Mouse (Mus musculus) heart, embryonic 10.5 days (tissue): ENCODE measurements around the gene Bach1. TPM values are rescaled to one million over a fixed set of nuclear protein-coding genes. Genes with fewer than 3 reads are reported as not detected.

ENCODE experiments used
- DNase-seq: peaks from one replicate; pipeline ENCODE4 v3.0.0-alpha.2; 2017; ENCODE audit warnings: low spot score
- H3K27ac ChIP-seq: fragments of 300-500 bp; sonication (generic); 2 replicates; pipeline ENCODE4 v1.5.1; 2016; ENCODE audit warnings: mild to moderate bottlenecking
- H3K27me3 ChIP-seq: fragments of 300-500 bp; sonication (generic); 2 replicates; pipeline ENCODE4 v1.6.1; 2016; ENCODE audit warnings: mild to moderate bottlenecking; ENCODE audit not compliant: poor library complexity, insufficient read depth, severe bottlenecking
- H3K36me3 ChIP-seq: fragments of 300-500 bp; sonication (generic); 2 replicates; pipeline ENCODE4 v1.6.1; 2016; ENCODE audit warnings: mild to moderate bottlenecking, moderate library complexity
- H3K4me1 ChIP-seq: fragments of 300-500 bp; sonication (generic); 2 replicates; pipeline ENCODE4 v1.6.1; 2016; ENCODE audit warnings: mild to moderate bottlenecking
- H3K4me3 ChIP-seq: fragments of 300-500 bp; sonication (generic); 2 replicates; pipeline ENCODE4 v1.5.1; 2016; ENCODE audit warnings: mild to moderate bottlenecking, moderate library complexity
- H3K9me3 ChIP-seq: fragments of 300-500 bp; sonication (generic); 2 replicates; pipeline ENCODE4 v1.6.1; 2016; ENCODE audit warnings: mild to moderate bottlenecking, moderate library complexity
- WGBS: fragments of 180-500 bp; shearing (Covaris S2); methylation state at CpG from one replicate; pipeline ENCODE4 v1.1.7; 2016; 5-methylcytosine and 5-hydroxymethylcytosine counted together
- polyA plus RNA-seq: library from polyadenylated mRNA; unstranded; fragments of >200 nt; fragmentation: Nextera tagmentation; extraction: Ambion mirVana; gene quantifications from 2 replicates; pipeline ENCODE4 v1.2.1, GENCODE M21; 2016

The Bach1 gene
- polyA plus RNA-seq, 1 experiment from 2014 or later, result 9.4 TPM

GRCm38 (mm10) chr16:87665752-87666619 lies 32.8 kb upstream of the Bach1 start:
- Histone ChIP-seq H3K36me3 (no peaks in the 10 kb centered on the region), H3K4me1 (peaks cover 2% of the 10 kb centered on the region; the same call in 1 of the 2 replicates), H3K9me3 (no peaks in the 10 kb centered on the region), H3K27me3 (no peaks in the 10 kb centered on the region), H3K27ac (no peak overlapping the region), H3K4me3 (no peak overlapping the region)
- WGBS, result 85% methylated on average over 19 of the region's 19 CpGs
- DNase-seq, result no peak

GRCm38 (mm10) chr16:87666620-87667004 lies 32.1 kb upstream of the Bach1 start:
- H3K4me3 ChIP-seq, result no peak overlapping the region
- no peaks in the 10 kb centered on the region for H3K27me3 ChIP-seq
- H3K27ac ChIP-seq, result no peak overlapping the region
- H3K4me1 ChIP-seq, result no peaks in the 10 kb centered on the region; the same call in 1 of the 2 replicates
- no peaks in the 10 kb centered on the region for H3K9me3 ChIP-seq
- H3K36me3 ChIP-seq, result no peaks in the 10 kb centered on the region
- WGBS, result 70% methylated on average over 4 of the region's 4 CpGs
- DNase-seq, result no peak

GRCm38 (mm10) chr16:87668002-87668401 lies 30.7 kb upstream of the Bach1 start:
- no peaks in the 10 kb centered on the region; the same call in 1 of the 2 replicates for H3K4me1 ChIP-seq
- H3K9me3 ChIP-seq, result no peaks in the 10 kb centered on the region
- WGBS, result 84% methylated on average over 6 of the region's 6 CpGs
- no peaks in the 10 kb centered on the region for H3K27me3 ChIP-seq
- no peak overlapping the region for H3K4me3 ChIP-seq
- H3K27ac ChIP-seq, result no peak overlapping the region
- no peak for DNase-seq
- no peaks in the 10 kb centered on the region for H3K36me3 ChIP-seq

GRCm38 (mm10) chr16:87670091-87670820 lies 28.5 kb upstream of the Bach1 start:
- DNase-seq, result no peak

GRCm38 (mm10) chr16:87670821-87671165 lies 28.0 kb upstream of the Bach1 start:
- H3K4me1 ChIP-seq, result no peaks in the 10 kb centered on the region
- no peaks in the 10 kb centered on the region for H3K27me3 ChIP-seq
- no peaks in the 10 kb centered on the region for H3K36me3 ChIP-seq
- DNase-seq, result no peak
- H3K9me3 ChIP-seq, result no peaks in the 10 kb centered on the region
- no peak overlapping the region for H3K4me3 ChIP-seq
- no peak overlapping the region for H3K27ac ChIP-seq
- WGBS, result 86% methylated on average over 9 of the region's 9 CpGs

More at GRCm38 (mm10) chr16:87670091-87670820, 28.5 kb upstream of the Bach1 start:
- Histone ChIP-seq H3K4me3 (no peak overlapping the region), H3K27ac (no peak overlapping the region), H3K9me3 (no peaks in the 10 kb centered on the region), H3K4me1 (no peaks in the 10 kb centered on the region), H3K36me3 (no peaks in the 10 kb centered on the region), H3K27me3 (no peaks in the 10 kb centered on the region)
- 83% methylated on average over 8 of the region's 8 CpGs for WGBS

- no peak for DNase-seq
- H3K9me3 ChIP-seq, result no peaks in the 10 kb centered on the region
Measured at GRCm38 (mm10) chr16:87671336-87671735, 27.4 kb upstream of the Bach1 start.

GRCm38 (mm10) chr16:87673155-87673554 lies 25.6 kb upstream of the Bach1 start:
- H3K4me3 ChIP-seq, result no peak overlapping the region
- no peak overlapping the region for H3K27ac ChIP-seq
- no peaks in the 10 kb centered on the region for H3K27me3 ChIP-seq
- H3K4me1 ChIP-seq, result no peaks in the 10 kb centered on the region
- H3K36me3 ChIP-seq, result no peaks in the 10 kb centered on the region
- 79% methylated on average over 7 of the region's 7 CpGs for WGBS
- no peak for DNase-seq
- H3K9me3 ChIP-seq, result no peaks in the 10 kb centered on the region

More at GRCm38 (mm10) chr16:87671336-87671735, 27.4 kb upstream of the Bach1 start:
- no peak overlapping the region for H3K27ac ChIP-seq
- no peaks in the 10 kb centered on the region for H3K27me3 ChIP-seq
- H3K4me1 ChIP-seq, result no peaks in the 10 kb centered on the region
- 80% methylated on average over 12 of the region's 12 CpGs for WGBS
- no peak overlapping the region for H3K4me3 ChIP-seq
- no peaks in the 10 kb centered on the region for H3K36me3 ChIP-seq

GRCm38 (mm10) chr16:87676182-87676581 lies 22.6 kb upstream of the Bach1 start:
- Histone ChIP-seq H3K9me3 (no peaks in the 10 kb centered on the region), H3K4me1 (no peaks in the 10 kb centered on the region; the same call in 1 of the 2 replicates), H3K27me3 (no peaks in the 10 kb centered on the region), H3K27ac (no peak overlapping the region), H3K36me3 (no peaks in the 10 kb centered on the region), H3K4me3 (no peak overlapping the region)
- no peak for DNase-seq
- WGBS, result 84% methylated on average over 10 of the region's 10 CpGs

GRCm38 (mm10) chr16:87678667-87679066 lies 20.1 kb upstream of the Bach1 start:
- H3K4me3 ChIP-seq, result no peak overlapping the region
- DNase-seq, result no peak
- no peaks in the 10 kb centered on the region for H3K9me3 ChIP-seq
- H3K27me3 ChIP-seq, result no peaks in the 10 kb centered on the region
- H3K4me1 ChIP-seq, result no peaks in the 10 kb centered on the region; the same call in 1 of the 2 replicates
- H3K27ac ChIP-seq, result no peak overlapping the region
- WGBS, result 59% methylated on average over 11 of the region's 11 CpGs
- H3K36me3 ChIP-seq, result no peaks in the 10 kb centered on the region

- Histone ChIP-seq H3K4me1 (no peaks in the 10 kb centered on the region; the same call in 1 of the 2 replicates), H3K4me3 (no peak overlapping the region), H3K27me3 (no peaks in the 10 kb centered on the region), H3K36me3 (no peaks in the 10 kb centered on the region), H3K9me3 (no peaks in the 10 kb centered on the region), H3K27ac (no peak overlapping the region)
- WGBS, result 87% methylated on average over 9 of the region's 9 CpGs
- DNase-seq, result no peak
Measured at GRCm38 (mm10) chr16:87680912-87681634, 17.7 kb upstream of the Bach1 start.

- 48% methylated on average over 3 of the region's 3 CpGs for WGBS
- no peaks in the 10 kb centered on the region for H3K36me3 ChIP-seq
- H3K27me3 ChIP-seq, result no peaks in the 10 kb centered on the region
- no peaks in the 10 kb centered on the region; the same call in 1 of the 2 replicates for H3K4me1 ChIP-seq
- no peaks in the 10 kb centered on the region for H3K9me3 ChIP-seq
- H3K4me3 ChIP-seq, result no peak overlapping the region
- no peak for DNase-seq
- H3K27ac ChIP-seq, result no peak overlapping the region
Measured at GRCm38 (mm10) chr16:87681848-87682247, 16.9 kb upstream of the Bach1 start.

- DNase-seq, result peak; percentile 71
- H3K4me3 ChIP-seq, result no peak overlapping the region
- 39% methylated on average over 1 of the region's 1 CpGs for WGBS
Measured at GRCm38 (mm10) chr16:87686458-87686857, 12.3 kb upstream of the Bach1 start.

More at GRCm38 (mm10) chr16:87686458-87686857, 12.3 kb upstream of the Bach1 start:
- H3K36me3 ChIP-seq, result no peaks in the 10 kb centered on the region
- H3K27ac ChIP-seq, result no peak overlapping the region
- H3K4me1 ChIP-seq, result no peaks in the 10 kb centered on the region
- no peaks in the 10 kb centered on the region for H3K27me3 ChIP-seq
- no peaks in the 10 kb centered on the region for H3K9me3 ChIP-seq
